Mouse (Mus musculus) mature B cell (primary cell): ENCODE measurements around the gene Ifna4.
"Not testable (repeated sequence)": the region's sequence is repeated elsewhere in the genome, so short reads cannot be mapped to it uniquely, and the experiment has no call there.

Experiments
- in situ Hi-C: fragments of 300-500 bp; cut with MboI; formaldehyde crosslinking; loops from 2 replicates; pipeline ENCODE4 v1.14.3; 2019

Gene Ifna4

GRCm38 (mm10) chr4:88841438-88841911, at the start of gene Ifna4:
TSS of gene Ifna4 (plus strand) at chr4:88841861.
- in situ Hi-C loops, result no loop called here

- in situ Hi-C loops, result not testable (repeated sequence)
These were observed 47.6 kb upstream of the Ifna4 start, which contains the start of gene Gm13275 for GRCm38 (mm10) chr4:88793936-88794675. TSS of gene Gm13275 (plus strand) at chr4:88794487.

GRCm38 (mm10) chr4:88797097-88797496, 44.6 kb upstream of the Ifna4 start, which contains the start of gene Gm13279:
TSS of gene Gm13279 (plus strand) at chr4:88797397.
- in situ Hi-C loops, result not testable (repeated sequence)

DNA sequence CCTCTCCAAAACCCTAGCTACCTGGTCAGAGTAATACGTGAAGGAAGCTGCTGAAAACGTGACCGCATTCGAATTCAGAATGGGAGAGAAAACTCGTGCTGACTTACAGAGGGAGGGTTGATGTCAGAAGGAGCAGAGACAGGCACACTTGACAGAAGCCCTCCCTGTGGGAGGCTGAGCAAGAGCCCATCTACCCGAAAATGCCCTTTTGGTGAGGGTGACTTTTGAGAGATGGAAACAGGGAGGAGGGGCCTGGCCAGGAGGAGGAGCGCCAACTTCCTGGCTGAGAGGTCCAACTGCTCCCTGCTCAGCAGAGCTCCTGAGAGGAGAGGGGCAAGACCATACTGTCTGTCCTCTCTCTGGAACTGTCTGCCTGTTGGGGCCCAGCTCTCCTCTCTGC, 42.3 kb upstream of the Ifna4 start, which contains the start of gene Gm13285:
Gene Gm13285, plus strand, starts transcription at position 301 of the 400 bp plus-strand sequence.
- in situ Hi-C loops, result not testable (repeated sequence)

DNA sequence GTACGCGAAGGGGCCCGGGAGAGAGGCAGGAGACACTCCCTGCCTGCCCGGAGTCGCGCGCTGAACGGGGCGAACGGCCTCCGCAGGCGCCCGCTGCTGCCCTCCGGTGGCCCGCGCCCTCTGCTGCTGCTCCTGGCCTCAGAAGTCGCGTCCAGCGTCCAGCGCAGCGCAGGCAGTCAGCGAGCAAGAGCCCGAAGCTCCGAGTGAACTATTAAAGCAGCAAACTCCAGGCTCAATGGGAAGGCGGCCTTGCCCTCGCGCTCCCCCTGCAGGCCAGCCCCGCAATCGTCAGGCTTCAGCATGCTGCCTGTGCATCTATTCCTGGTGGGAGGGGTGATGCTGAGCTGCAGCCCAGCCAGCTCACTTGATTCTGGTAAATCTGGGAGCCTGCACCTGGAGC, 38.7 kb upstream of the Ifna4 start, which contains the start of gene Gm13287:
Gene Gm13287, plus strand, starts transcription at position 301 of the 400 bp plus-strand sequence.
- in situ Hi-C loops, result not testable (repeated sequence)

DNA sequence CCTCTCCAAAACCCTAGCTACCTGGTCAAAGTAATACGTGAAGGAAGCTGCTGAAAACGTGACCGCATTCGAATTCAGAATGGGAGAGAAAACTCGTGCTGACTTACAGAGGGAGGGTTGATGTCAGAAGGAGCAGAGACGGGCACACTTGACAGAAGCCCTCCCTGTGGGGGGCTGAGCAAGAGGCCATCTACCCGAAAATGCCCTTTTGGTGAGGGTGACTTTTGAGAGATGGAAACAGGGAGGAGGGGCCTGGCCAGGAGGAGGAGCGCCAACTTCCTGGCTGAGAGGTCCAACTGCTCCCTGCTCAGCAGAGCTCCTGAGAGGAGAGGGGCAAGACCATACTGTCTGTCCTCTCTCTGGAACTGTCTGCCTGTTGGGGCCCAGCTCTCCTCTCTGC, 36.4 kb upstream of the Ifna4 start, which contains the start of gene Gm13288:
Gene Gm13288, plus strand, starts transcription at position 301 of the 400 bp plus-strand sequence.
- in situ Hi-C loops, result not testable (repeated sequence)

DNA sequence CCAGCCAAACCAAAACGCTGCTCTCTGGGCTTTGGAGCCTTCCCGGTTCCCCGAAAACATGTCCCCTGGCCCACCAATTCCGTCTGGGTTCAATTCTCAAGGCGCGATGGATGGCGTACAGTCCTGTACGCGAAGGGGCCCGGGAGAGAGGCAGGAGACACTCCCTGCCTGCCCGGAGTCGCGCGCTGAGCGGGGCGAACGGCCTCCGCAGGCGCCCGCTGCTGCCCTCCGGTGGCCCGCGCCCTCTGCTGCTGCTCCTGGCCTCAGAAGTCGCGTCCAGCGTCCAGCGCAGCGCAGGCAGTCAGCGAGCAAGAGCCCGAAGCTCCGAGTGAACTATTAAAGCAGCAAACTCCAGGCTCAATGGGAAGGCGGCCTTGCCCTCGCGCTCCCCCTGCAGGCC, 35.9 kb upstream of the Ifna4 start:
- in situ Hi-C loops, result not testable (repeated sequence)

DNA sequence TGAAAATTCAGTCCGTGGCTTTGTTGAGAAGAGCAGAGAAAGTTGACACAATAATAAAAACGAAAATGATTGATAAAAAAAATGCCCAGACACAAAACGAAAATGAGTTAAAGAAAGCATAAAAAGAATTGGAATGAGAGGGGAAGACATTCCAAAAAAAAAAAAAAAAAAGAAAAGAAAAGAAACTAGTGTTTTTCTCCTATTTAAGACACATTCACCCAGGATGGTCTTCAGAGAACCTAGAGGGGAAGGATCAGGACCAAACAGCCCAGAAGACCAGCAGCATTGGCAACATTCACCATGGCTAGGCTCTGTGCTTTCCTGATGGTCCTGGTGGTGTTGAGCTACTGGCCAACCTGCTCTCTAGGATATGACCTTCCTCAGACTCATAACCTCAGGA, 25.7 kb upstream of the Ifna4 start, which contains the start of gene Ifna7:
Gene Ifna7, plus strand, starts transcription at position 301 of the 400 bp plus-strand sequence.
- in situ Hi-C loops, result no loop called here

DNA sequence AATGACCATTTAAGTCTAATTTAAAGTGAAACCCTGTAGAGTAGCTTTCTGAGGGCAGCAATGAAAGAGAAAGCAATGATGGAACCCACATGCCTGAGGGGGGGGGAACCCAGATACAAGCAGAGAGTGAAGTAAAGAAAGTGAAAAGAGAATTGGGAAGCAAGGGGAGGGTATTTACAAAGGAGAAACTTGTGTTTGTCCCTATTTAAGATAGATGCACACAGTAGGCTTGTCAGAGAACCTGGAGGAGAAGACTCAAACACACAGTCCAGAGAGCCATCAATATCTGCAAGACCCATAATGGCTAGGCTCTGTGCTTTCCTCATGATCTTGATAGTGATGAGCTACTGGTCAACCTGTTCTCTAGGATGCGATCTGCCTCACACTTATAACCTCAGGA, 22.0 kb upstream of the Ifna4 start, which contains the start of gene Ifna11:
Gene Ifna11, plus strand, starts transcription at position 301 of the 400 bp plus-strand sequence.
- in situ Hi-C loops, result no loop called here

GRCm38 (mm10) chr4:88822995-88823394, 18.7 kb upstream of the Ifna4 start:
- in situ Hi-C loops, result no loop called here

- in situ Hi-C loops, result not testable (repeated sequence)
These were observed 14.5 kb upstream of the Ifna4 start, which contains the start of gene Ifna6 for GRCm38 (mm10) chr4:88827116-88827515. TSS of gene Ifna6 (plus strand) at chr4:88827416.

DNA sequence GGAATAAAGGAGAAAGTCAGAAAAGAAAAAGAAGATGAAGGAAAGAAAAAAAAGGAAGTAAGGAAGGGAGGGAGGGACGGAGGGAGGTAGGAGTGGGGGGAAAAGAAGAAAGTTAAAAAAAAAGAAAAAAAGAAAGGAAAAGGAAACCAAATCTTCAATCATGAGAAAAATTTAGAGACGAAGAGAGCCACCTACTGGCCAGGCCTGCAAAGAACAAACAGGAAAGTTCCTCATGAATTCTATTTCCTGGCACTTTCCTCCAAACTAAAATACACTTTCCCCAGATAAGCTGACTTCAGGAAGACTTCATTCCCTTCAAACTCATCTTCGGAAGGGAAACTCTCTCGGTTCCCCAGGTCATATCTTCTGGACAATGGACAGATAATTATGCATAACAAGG, 11.1 kb upstream of the Ifna4 start:
- in situ Hi-C loops, result no loop called here

DNA sequence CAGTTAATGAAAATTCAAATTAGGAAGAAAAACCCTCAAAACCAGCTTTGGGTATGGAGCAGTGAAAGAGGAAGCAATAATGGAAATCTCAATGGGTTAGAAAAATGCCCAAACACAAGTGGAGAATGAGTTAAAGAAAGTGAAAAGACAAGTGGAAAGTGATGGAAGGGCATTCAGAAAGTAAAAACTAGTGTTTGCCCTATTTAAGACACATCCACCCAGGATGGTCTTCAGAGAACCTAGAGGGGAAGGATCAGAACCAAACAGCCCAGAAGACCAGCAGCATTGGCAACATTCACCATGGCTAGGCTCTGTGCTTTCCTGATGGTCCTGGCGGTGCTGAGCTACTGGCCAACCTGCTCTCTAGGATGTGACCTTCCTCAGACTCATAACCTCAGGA, 6.4 kb upstream of the Ifna4 start, which contains the start of gene Ifna5:
Gene Ifna5, plus strand, starts transcription at position 301 of the 400 bp plus-strand sequence.
- in situ Hi-C loops, result not testable (repeated sequence)

- in situ Hi-C loops, result no loop called here
These were observed 2.8 kb upstream of the Ifna4 start for GRCm38 (mm10) chr4:88838828-88839227.

DNA sequence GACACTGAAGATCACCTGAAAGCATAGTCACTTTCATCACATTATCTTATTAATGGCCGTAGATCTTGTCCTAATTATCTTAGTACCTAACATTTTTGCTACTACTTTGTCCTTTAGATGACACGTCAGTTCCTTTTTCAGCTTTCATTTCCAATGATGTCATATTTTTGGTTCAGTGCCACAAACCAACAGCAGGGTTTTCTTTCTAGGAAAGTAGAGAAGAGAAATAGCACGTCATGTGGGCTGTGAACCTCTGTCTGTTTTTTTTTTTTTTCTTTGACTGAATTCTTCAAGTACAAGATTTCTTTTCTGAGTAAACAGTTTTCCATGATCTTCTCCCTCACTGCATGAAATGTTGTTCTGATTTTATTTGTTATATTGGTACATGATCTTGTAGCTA, 1.6 kb upstream of the Ifna4 start:
- in situ Hi-C loops, result no loop called here

DNA sequence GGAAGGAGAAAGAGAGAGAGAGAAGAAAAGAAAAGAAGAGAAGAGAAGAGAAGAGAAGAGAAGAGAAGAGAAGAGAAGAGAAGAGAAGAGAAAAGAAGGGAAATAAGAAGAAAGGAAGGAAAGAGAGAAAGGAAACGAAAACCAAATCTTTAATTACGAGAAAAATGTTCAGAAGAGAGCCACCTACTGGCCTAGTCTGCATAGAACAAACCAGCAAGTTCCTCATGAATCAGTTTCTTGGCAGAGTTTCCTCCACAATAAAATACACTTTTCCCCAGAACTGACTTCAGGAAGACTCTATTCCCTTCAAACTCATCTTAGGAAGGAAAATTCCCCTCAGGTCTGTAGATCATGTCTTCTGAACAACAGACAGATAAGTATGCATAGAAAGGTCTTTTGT, 3.7 kb downstream of the Ifna4 start:
- in situ Hi-C loops, result no loop called here

DNA sequence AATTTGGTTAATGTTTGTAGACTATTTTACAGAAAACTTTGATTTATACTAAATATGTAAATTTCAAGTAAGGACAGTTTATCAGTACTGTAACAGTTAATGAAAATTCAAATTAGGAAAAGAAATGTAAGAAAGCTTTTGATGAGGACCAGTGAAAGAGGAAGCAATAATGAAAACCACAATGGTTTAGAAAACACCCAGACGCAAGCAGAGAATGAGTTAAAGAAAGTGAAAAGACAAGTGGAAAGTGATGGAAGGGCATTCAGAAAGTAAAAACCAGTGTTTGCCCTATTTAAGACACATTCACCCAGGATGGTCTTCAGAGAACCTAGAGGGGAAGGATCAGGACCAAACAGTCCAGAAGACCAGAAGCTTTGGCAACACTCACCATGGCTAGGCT, 8.0 kb downstream of the Ifna4 start, which contains the start of gene Ifna1:
Gene Ifna1, plus strand, starts transcription at position 390 of the 400 bp plus-strand sequence.
- in situ Hi-C loops, result loop anchor here (25.0 kb wide), 3 partner anchors 112 to 438 kb away; partner anchors contain the start of genes Cdkn2a and Mtap

DNA sequence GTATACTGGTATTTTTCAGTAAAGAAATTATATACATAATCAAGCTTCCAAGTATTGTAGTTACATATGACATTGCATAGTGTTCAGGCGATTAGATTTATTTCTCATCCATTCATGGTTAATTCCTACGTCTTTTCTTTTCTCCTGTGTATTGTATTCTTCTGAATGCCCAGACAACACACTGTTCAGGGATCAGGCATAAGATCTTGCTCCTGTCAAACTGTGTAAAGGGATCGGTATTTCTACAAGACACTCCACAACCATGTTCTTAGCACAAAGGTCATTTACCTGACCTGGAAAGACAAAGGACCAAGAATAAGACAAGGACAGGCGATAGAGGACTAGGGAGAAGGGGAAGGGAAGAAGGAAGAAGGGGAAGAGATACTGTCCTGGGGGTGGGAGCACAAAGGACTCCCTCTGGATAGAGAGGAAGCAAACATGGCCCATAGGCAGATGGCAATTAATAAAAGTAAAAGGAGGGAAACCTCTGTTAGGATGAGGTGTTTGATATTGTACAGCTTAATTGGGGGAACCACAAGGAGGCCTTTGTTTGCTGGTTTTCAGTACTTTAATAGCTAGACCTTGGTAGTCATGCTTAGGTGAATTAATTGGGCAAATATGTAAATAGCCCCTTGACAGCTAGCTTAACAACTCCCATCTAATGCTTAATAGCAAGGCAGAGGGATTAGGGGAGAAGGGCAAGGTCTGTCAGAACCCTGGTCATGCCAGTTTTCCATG, 9.5 kb downstream of the Ifna4 start:
- in situ Hi-C loops, result loop anchor here (25.0 kb wide), 3 partner anchors 114 to 436 kb away; partner anchors contain the start of genes Cdkn2a and Mtap

DNA sequence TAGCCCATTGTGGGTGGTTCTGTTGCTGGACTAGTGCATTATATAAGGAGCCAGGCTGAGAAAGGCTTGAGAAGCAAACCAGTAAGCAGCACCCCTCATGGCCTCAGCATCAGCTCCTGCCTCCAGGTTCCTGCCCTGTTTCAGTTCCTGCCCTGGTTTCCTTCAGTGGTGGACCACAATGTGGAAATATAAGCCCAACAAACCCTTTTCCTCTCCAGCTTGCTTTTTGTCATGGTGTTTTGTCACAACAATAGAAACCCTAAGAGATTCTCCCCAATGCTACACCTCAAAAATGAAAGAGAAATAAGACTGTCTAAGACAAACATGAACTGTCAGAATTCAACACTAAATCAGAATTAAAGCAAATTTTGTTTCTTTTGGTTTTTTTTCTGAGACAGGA, 17.6 kb downstream of the Ifna4 start:
- in situ Hi-C loops, result loop anchor here (25.0 kb wide), 3 partner anchors 122 to 428 kb away; partner anchors contain the start of genes Cdkn2a and Mtap

DNA sequence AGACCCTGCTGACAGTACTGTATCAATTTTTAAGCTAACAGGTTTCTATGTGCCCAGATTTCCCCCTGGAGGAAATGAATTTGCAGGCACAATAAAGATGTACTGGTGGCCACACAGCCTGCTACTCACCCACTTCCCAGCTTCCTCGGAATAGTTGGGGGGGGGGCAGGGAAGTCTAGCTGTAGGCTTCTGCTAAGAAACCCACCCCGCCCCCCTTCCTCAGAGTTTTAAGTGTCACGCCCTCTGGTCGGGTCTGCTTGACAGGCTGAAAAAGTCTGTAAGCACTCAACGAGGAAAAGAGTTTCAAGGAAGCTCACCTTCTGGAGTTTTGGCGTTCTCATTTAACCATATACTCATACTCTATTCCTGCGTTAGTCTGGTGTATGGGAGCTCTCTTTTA, 21.6 kb downstream of the Ifna4 start:
- in situ Hi-C loops, result loop anchor here (25.0 kb wide), 3 partner anchors 126 to 424 kb away; partner anchors contain the start of genes Cdkn2a and Mtap

DNA sequence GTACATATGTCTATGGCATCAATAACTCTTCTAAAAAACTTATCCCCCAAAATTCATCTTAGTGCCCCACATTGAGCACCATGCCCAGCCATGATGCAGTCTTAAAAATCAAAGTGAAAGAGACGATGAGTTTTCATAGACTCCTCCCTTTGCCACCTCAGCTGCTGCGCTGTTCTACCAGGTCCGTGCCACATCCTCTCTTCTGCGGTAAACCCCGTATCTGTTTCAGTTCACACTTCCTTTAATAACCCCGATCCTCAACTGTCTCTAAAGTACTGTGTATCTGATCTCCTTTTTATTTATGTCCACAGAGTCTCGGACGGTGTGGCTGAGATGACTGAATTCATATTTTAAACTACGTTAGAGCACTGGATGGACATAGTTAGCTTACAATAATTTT, 22.9 kb downstream of the Ifna4 start:
- in situ Hi-C loops, result loop anchor here (25.0 kb wide), 3 partner anchors 127 to 423 kb away; partner anchors contain the start of genes Cdkn2a and Mtap
